Mouse (Mus musculus): Measurements from ENCODE around the gene Notch1.

DNA sequence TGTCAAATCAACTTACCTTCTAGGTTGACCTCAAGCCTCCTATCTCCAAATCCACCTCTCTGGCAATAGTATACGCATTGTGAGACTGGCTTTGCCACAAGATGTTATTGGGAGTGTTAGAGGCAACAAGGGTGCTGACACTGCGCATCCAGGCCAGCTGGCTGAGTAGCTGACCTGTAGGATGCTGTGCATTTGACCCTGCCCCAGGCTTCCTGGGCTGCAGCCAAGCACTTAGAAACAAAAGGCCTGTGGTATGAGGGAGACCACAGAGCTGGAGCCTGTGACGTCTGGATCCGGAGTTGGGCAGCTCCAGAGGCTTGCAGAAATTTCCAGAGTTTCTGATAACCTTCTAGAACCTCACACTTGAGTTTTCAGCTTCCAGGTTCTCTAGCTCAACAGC lies 26.7 kb upstream of the Notch1 start:
- TF ChIP-seq POLR2A (IDR thresholded peaks at IDR 0.05; ENCODE audit: extremely low read depth, insufficient read depth, low read length) (no peak), CTCF (IDR thresholded peaks at IDR 0.05; ENCODE audit: low read depth, low read length) (no peak)
